In the genomic region with DNA sequence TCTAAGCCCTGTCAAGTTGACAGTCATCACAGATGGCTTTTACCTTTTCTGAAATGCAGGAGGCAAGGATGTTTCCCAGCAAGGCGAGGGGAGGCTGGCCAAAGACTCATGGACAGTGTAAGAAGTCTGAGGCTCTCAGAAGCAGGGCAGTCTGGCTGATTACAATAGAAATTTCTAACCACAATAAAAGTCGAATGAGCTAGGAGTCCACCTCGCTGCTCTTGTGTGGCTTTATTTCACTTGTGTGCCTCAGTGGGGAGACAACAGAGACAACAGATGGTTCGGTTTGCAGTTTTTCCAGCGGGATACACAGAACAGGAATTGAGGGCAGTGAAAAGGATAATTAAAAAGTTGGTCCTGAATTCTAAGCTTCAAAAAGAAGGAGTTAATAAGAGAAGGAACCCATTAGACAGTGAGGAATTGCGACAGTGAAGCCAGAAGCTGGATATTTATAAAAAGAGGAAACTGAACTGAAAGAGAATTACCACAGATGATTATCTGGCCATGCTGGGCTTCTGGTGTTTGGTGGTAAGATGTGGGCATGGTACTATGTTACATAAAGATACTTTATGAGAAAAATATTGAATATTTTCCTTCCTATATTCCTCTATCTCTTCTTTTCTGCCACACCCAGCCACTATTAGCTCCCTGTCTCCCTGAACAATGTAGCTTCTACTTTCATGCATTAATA, we compare ENCODE assay signal across 18 mouse cellular contexts. TPM values are rescaled to one million over a fixed set of nuclear protein-coding genes. Genes with fewer than 3 reads are reported as not detected.
A peak's percentile ranks its signal among the peaks of the same experiment; 100 is the strongest.
DNase-seq lines count a peak whose midpoint lies in the region; ATAC-seq and TF ChIP-seq lines count a peak whose summit lies in the region.
"Had no signal": no experiment of that assay in that cellular context is flagged by ENCODE, and none has a peak within 500 bp of the region (broad histone marks: within the 10 kb centered on the region; RNA-seq: fewer than 3 reads in every experiment).

No protein-coding gene starts in this region.

- no peaks in the 10 kb centered on the region for H3K9me3 ChIP-seq in intestine, embryonic 15.5 days
- 0 out of 2 replicates have a peak, but pooled peaks cover 4% of the 10 kb centered on the region for H3K9me3 ChIP-seq in intestine, postnatal 0 days (ENCODE audit: control insufficient read depth)
- H3K9me3 ChIP-seq: forebrain, embryonic 13.5 days; limb, embryonic 15.5 days; midbrain, embryonic 13.5 days; neural tube, embryonic 15.5 days had no signal

- H3K27ac ChIP-seq in intestine, embryonic 15.5 days: 0 out of 2 replicates have a peak overlapping the region, but pooled peaks have one; percentile 27
- no peak overlapping the region for H3K27ac ChIP-seq in intestine, postnatal 0 days (ENCODE audit: low read depth, low read length)
- peak overlapping the region; percentile 1; the same call in 1 of the 2 replicates for H3K27ac ChIP-seq in bone marrow, adult 2 months (ENCODE audit: control insufficient read depth, insufficient read depth, low read depth, low read length, poor library complexity)
- H3K27ac ChIP-seq: forebrain, embryonic 13.5 days; limb, embryonic 15.5 days; midbrain, embryonic 13.5 days; neural tube, embryonic 15.5 days had no signal

- H3K4me2 ChIP-seq in intestine, embryonic 15.5 days (replicated peaks): no peak overlapping the region
- H3K4me2 ChIP-seq in intestine, postnatal 0 days (replicated peaks; ENCODE audit: low read depth): no peak overlapping the region
- H3K4me2 ChIP-seq: forebrain, embryonic 13.5 days; heart, embryonic 12.5 days; limb, embryonic 15.5 days; midbrain, embryonic 13.5 days; neural tube, embryonic 15.5 days had no signal

- H3K4me1 ChIP-seq in intestine, embryonic 15.5 days (replicated peaks): 0 out of 2 replicates have a peak, but pooled peaks cover 6% of the 10 kb centered on the region
- H3K4me1 ChIP-seq in intestine, postnatal 0 days (replicated peaks; ENCODE audit: control insufficient read depth, insufficient read depth, low read length): peaks cover 4% of the 10 kb centered on the region; the same call in 1 of the 2 replicates
- no peaks in the 10 kb centered on the region for H3K4me1 ChIP-seq in bone marrow, adult 2 months (ENCODE audit: control insufficient read depth, insufficient read depth, low read length)
- H3K4me1 ChIP-seq: limb, embryonic 15.5 days; midbrain, embryonic 13.5 days; neural tube, embryonic 15.5 days had no signal

- ATAC-seq in intestine, embryonic 15.5 days: no peak
- ATAC-seq in intestine, postnatal 0 days: no peak
- peak; percentile 88 to 93 for ATAC-seq in hematopoietic stem cell, adult 5-6 weeks (replicated peaks in 1 of 2; ENCODE audit: insufficient read depth in 1 of 2, low FRiP score in 2 of 2, low TSS enrichment in 1 of 2, low read depth in 1 of 2, poor library complexity in 2 of 2, severe bottlenecking in 2 of 2)
- ATAC-seq: forebrain, embryonic 13.5 days; midbrain, embryonic 13.5 days had no signal

- TF ChIP-seq CTCF in intestine, postnatal 0 days (IDR thresholded peaks at IDR 0.05; ENCODE audit: low read depth): no peak
- no peak for TF ChIP-seq CTCF in bone marrow, adult 2 months (IDR thresholded peaks at IDR 0.05; ENCODE audit: control insufficient read depth, insufficient read depth, low read length)

- no peak overlapping the region for H3K9ac ChIP-seq in intestine, embryonic 15.5 days
- no peak overlapping the region for H3K9ac ChIP-seq in intestine, postnatal 0 days (ENCODE audit: low read depth, low read length)
- H3K9ac ChIP-seq: forebrain, embryonic 13.5 days; heart, embryonic 12.5 days; limb, embryonic 15.5 days; midbrain, embryonic 13.5 days; neural tube, embryonic 15.5 days had no signal

- no peaks in the 10 kb centered on the region for H3K36me3 ChIP-seq in intestine, embryonic 15.5 days
- no peaks in the 10 kb centered on the region for H3K36me3 ChIP-seq in intestine, postnatal 0 days (ENCODE audit: control insufficient read depth, insufficient read depth)
- no peaks in the 10 kb centered on the region for H3K36me3 ChIP-seq in splenic B cell, adult 2 months (ENCODE audit: control insufficient read depth, insufficient read depth, low read length, poor library complexity, severe bottlenecking)
- H3K36me3 ChIP-seq: heart, embryonic 12.5 days; limb, embryonic 15.5 days; midbrain, embryonic 13.5 days; neural tube, embryonic 15.5 days had no signal

- TF ChIP-seq POLR2A in bone marrow, adult 2 months (IDR thresholded peaks at IDR 0.05; ENCODE audit: borderline replicate concordance, control insufficient read depth, low read depth, low read length): no peak

- no peak overlapping the region for H3K4me3 ChIP-seq in intestine, embryonic 15.5 days (replicated peaks)
- no peak overlapping the region for H3K4me3 ChIP-seq in intestine, postnatal 0 days (ENCODE audit: low read depth, low read length)
- H3K4me3 ChIP-seq in bone marrow, adult 2 months (replicated peaks; ENCODE audit: control insufficient read depth, low read depth, low read length): no peak overlapping the region
- H3K4me3 ChIP-seq: forebrain, embryonic 13.5 days; heart, embryonic 12.5 days; limb, embryonic 15.5 days; midbrain, embryonic 13.5 days; myocyte; neural tube, embryonic 15.5 days had no signal

- no peaks in the 10 kb centered on the region for H3K27me3 ChIP-seq in intestine, embryonic 15.5 days (replicated peaks)
- no peaks in the 10 kb centered on the region for H3K27me3 ChIP-seq in intestine, postnatal 0 days (replicated peaks; ENCODE audit: control insufficient read depth, insufficient read depth, low read length)
- no peaks in the 10 kb centered on the region; the same call in 1 of the 2 replicates for H3K27me3 ChIP-seq in splenic B cell, adult 2 months (ENCODE audit: control insufficient read depth, insufficient read depth, low read length, poor library complexity, severe bottlenecking)
- H3K27me3 ChIP-seq: forebrain, embryonic 13.5 days; heart, embryonic 12.5 days; limb, embryonic 15.5 days; midbrain, embryonic 13.5 days; neural tube, embryonic 15.5 days had no signal

- 63% methylated on average over 6 of the region's 6 CpGs for WGBS in intestine, embryonic 15.5 days
- 74% methylated on average over 6 of the region's 6 CpGs for WGBS in intestine, postnatal 0 days
- WGBS in bone marrow, adult 2 months: 9% methylated on average over 6 of the region's 6 CpGs

- DNase-seq in splenic B cell, adult 2 months (ENCODE audit: low read depth, low spot score): peak; percentile 14
- no peak for DNase-seq in gastrocnemius, adult 8-10 months (ENCODE audit: low spot score in 2 of 2)
- DNase-seq in testis, postnatal 10 days (ENCODE audit: low spot score): no peak
- DNase-seq: kidney, adult 8-10 months; kidney, postnatal 25 days; lung, adult 18-20 months; retina, postnatal 1 day; thymus, adult 2 months had no signal

RNA-seq across cellular contexts. Expression of a gene that starts 31.9 kb away (rescaled TPM):
- polyA plus RNA-seq in intestine, embryonic 15.5 days (2015; fragmentation: Nextera tagmentation; extraction: Ambion mirVana): 201 and 204 TPM in 2 replicates
- polyA plus RNA-seq in intestine, postnatal 0 days (2015; fragmentation: Nextera tagmentation; extraction: Ambion mirVana): 285 and 298 TPM in 2 replicates
- polyA plus RNA-seq in bone marrow, adult 2 months (2011; ENCODE audit: insufficient read depth, insufficient read length, low replicate concordance, missing spikeins): 82.6 and 93.1 TPM in 2 replicates
- total RNA-seq in hematopoietic stem cell, adult 5-6 weeks (2017): 51.0 and 89.8 TPM in 2 replicates
- 100 to 1,000 TPM; 138 to 174 (median 156) TPM for total RNA-seq in gastrocnemius, adult 8-10 months (2022)

RNA-seq across cellular contexts. Expression of a gene that starts 32.0 kb away (rescaled TPM):
- polyA plus RNA-seq in intestine, embryonic 15.5 days (2015; fragmentation: Nextera tagmentation; extraction: Ambion mirVana): 7.8 and 8.2 TPM in 2 replicates
- polyA plus RNA-seq in intestine, postnatal 0 days (2015; fragmentation: Nextera tagmentation; extraction: Ambion mirVana): 6.2 and 8.5 TPM in 2 replicates
- 4.0 and 6.3 TPM in 2 replicates for polyA plus RNA-seq in bone marrow, adult 2 months (2011; ENCODE audit: insufficient read depth, insufficient read length, low replicate concordance, missing spikeins)
- total RNA-seq in hematopoietic stem cell, adult 5-6 weeks (2017): 17.9 and 35.1 TPM in 2 replicates
- 10 to 100 TPM in 2 of 4 experiments, 1 to 10 TPM in 2; 6.9 to 11.5 (median 8.8) TPM for total RNA-seq in gastrocnemius, adult 8-10 months (2022)

Comparison
In these comparisons a context has a peak if more than half of its experiments do, and no peak if none do; other contexts are left out.
1. ATAC-seq: peak in hematopoietic stem cell, adult 5-6 weeks (2 of 2); none in intestine, embryonic 15.5 days (single experiment) and intestine, postnatal 0 days (single experiment).